Mouse (Mus musculus) frontal cortex, postnatal 36 days (tissue): Measurements from ENCODE around the gene Cdcp2.
A peak's percentile ranks its signal among the peaks of the same experiment; 100 is the strongest.

Source experiments
- DNase-seq, 2 experiments: peaks; one replicate each; pipeline ENCODE4 v3.0.0; 2022; ENCODE audit warnings: low spot score in 2 of 2

Gene Cdcp2

DNA sequence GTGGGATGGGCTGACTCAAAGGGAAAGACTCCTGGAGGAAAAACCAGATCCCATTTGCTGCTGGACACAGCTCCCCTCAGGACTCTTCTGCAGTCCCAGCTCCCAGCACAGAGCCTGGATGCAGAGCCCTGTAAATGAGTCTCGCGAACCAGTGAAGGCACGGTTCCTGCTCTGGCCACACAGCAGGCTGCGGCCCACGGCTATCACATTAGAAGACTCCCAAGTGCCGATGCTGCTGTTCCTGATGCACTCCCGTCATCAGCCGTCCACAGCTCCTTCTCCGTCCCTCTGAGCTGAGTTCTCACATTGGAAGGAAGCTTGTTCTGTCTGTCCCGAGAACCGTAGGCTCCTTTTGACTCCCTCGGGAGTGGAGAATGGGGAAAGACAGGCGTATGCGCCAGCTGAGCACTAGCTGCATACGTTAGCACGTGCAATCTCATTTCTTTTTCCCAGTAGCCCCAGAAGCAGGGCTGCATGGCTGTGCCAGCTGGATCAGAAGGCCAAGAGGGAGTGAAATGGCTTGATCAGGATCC, at the start of gene Cdcp2:
TSS of gene Cdcp2 (plus strand) at position 51 of the 533 bp plus-strand sequence.
- DNase-seq: no peak

DNA sequence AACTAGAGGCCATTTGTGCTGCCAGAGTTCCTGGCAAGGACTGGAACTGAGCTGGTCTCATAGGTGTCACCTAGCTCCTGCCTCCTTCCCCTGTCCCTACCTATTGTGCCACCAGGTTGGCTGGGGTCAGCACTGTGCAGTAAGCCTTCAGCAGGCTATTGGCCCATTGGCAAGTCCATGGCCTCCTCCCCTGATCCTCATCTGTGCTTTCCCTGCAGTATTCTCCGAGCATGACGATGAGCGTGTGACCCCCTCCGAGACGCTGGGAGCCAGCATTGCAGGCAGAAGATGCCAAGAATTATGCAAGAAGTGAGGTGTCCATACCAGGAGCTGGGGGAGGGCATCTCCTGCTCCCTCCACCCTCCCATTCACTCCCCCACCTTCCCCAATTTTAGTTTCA, 48.9 kb upstream of the Cdcp2 start:
- DNase-seq: no peak

DNA sequence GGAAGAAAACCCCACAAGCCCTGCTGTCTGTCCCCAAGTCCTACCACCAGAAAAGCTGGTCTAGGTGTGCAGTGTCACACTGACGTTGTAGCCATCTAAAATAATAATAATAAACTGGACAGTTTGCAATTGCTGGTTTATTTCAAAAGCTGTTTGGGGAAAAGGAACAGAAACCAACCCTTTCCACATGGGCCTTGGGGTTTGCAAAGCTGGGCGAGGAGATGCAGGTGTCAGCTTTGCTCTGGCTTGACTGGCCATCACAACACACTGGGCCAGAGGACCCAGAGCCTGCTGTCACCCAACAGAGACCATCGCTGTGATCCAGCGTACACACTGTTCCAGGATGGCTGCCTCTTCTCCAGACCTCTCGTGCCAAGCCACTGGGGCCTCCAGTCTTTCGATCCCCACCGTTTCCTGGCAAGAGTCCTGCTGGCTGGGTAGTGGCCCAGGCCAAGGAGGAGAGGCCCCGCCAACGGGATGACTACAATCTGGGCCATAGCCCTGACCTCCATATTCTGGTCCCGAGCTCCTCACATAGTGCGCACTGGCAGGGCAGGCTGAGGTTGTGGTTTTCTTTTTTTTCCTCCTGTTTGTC, 48.0 kb upstream of the Cdcp2 start:
- no peak for DNase-seq

DNA sequence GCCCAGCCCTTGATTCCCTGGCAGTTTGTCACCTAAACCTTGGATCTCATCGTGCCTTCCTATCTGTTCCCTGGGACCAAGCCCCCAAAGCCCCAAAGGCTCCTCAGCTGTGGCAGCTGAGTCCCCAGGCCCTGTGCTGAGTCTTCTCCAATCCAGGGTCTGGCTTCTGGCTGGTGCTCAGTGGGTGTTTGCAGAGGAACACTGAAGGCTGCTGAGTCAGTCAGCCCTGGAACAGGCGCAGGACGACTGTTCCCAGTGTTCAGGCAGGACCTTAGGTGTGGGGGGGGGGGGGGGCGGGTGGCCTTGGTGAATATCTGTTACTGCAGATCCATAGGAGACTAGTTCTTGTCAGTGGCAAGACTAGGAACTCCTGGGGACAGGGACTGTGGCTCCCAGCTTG, 44.8 kb upstream of the Cdcp2 start:
- DNase-seq: no peak

DNA sequence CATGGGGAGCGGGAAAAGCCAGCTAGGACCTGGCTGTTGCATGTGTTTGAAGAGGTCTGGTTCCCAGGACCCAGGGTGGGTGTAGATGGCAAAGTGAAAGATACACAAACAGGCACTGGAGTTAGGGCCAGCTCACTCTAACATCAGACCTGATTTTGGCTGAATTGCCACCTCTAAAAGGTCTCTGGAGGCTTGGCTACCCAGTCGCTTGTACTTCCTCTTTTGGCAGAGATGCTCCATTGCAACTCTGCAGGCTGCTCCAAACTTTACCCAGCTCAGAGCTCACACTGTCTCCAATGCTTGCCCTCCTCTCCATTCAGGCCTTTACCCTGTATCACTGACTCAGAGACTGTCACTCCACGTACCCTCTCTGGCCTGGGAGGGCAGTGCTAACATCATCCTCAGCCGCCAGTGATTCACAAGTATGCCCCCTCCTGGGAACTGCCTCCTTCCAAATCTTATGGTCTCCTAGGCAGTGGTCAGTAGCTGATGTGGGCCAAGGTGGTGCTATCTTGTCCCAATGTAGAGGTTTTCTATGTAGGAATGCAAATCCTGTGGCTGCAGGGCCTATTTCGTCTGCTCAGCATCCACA, 43.6 kb upstream of the Cdcp2 start:
- no peak for DNase-seq

DNA sequence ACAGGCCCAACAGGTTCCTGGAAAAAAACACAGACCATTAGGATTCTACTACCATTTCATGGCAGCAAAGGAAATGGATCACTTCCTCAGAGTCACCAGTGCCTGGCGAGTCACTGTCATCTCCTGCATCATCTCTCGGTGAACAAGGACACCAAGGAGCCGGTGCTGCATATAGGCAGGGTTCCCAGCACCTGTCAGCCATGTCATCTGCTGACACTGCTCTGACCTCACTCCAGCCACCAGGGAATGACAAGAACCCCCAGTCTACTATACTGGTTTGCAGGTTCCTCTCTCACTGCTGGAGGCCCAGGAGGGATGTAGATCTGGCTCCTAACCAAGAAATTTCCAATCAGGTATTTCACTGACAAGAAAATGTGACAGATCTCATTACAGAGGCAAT, 40.6 kb upstream of the Cdcp2 start:
- no peak for DNase-seq

DNA sequence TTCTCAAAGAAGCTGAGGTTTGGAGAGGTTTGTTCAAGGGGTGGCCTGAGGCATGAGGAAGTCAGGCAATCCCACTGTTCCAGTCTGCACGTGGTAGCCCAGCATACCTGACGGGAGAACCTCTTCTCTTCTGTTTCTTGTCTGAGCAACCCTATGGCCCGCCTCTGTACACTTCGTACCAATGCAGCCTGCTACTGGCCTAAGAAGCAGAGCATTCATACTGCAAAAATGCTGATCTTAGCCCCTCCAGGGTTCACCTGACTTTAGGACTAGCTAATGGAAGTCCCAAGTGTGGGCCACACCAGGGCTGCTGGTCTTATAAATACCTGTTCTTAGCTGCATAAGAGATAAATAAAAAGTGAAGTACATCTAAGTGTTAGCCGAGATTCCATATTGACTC, 38.3 kb upstream of the Cdcp2 start:
- no peak for DNase-seq

DNA sequence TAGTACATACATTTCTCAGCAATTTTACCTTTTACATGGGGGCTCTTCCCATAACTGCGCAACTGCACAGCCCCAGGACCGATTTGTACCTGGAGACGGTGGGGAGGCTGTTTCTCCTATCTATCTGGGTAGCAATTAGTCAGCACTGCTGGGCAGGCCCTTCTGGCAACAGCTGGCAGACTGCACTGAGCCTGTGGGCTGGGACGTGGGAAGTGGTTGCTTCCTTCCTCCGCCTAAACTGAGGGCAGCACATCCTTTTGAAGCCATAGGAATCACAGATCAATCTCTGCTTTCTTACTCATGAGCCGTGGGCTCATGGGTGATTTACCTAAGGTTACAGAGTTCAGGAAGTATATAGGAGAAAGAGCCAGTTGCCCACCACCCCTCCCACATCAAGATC, 37.9 kb upstream of the Cdcp2 start:
- DNase-seq: no peak

DNA sequence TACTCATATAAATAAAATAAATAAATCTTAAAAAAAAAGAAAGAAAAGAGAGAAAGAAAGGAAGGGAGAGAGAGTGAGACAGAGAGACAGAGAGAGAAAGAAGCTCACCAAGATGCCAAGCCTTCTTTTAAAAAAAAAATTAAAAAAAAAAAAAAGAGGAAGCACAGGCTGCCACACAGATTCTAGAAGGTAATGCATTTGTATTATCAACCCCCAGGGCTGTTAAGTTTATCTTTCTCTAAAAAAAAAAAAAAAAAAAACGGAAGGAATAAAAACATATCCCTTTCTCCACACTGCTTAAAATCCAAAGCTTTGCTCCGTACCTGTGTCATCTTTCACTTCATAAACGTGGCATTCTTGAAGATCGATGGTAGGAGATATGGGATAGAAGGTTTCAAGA, 35.1 kb upstream of the Cdcp2 start:
- no peak for DNase-seq

DNA sequence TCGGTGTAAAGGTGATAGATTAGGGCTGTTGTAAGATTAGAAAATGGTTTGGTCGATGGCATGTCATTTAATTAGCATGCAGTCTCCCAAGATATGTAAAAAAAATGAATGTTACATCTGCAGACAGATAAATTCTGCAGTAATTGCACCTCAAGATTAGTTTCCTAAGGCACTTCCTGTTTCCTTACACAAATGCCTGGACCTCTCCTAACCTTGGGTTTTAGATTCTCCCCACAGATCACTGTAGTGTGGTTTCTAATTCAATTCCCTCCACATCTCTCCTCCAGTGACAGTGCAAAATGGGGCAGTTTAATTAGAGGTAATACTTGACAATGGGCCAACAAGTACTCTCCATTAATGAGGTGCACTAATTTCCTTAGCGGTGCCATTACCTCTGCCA, 33.5 kb upstream of the Cdcp2 start:
- no peak for DNase-seq

DNA sequence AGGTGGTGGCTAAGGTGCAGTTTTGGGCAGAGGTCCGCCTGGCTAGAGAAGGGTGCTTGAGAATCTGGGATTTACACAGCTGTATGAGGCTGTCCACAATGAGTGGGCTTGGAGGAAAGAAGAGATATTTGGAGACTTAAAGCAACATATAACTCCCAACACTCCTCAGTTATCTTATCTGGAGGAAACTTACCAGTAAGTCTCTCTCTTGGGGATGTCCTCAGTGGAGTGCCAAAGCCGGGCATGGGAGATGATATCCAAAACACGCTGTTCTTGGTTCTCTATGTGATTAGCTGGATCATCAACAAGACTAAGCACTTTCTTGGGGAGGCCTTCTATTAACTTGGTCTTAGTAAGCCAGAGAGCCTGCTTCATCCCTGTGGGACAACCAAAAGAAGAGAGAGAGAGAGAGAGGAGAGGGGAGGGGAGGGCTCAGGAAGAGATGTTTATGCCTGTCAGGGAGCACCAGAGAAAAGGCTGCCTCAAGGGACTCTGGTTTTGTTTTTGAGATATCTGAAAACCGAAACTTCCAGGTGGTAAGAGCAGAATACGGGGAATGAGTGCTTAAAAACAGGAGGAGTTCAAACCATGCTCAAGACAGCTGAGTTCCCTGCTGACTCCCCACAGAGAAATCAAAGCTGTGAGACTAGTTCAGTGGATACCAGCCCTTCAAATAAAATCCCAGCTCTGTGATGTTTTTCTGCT, 32.1 kb upstream of the Cdcp2 start:
- DNase-seq: no peak

DNA sequence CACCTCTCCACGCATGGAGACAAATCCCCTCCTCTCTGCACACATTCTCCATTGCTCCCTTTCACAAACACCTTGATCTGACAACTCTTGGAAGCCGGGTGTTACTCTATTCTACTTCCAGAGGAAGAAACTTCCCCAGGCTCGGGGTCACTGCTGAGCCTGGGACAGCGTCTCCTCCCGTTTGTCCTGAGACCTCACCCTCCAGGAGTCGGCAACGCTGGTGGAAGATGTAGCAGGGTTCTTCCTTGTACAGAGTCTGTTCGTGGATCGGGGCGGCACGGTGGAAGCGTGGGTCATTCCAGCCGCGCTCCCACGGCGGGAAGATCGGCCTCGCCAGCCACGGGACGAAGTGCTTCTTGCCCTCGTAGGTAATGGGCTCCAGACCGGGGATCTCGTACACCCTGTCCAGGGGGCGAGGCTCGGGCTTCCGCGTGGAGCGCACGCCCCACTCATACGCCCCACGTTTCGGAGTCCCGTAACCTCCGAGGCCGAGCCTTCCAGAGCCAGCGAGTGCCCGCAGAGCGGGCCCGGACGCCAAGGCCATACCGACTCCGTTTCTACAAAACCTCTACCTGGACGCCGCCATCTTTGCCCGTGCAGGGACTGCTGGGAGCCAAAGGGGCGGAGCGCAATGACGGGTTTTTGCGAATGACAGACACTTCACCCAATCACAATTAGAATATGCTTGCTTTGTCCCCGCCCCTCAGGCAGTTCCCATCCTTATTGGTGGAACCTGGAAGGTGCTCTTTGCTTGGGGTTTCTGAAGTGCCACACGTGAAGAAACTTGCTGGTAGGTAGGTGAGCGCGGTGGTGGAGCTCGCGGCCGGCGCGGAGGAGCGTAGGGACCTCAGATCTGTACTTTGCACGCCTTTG, 30.2 kb upstream of the Cdcp2 start, which contains the start of the genes Mrpl37 and Cyb5rl:
TSS of gene Mrpl37 (minus strand) at position 617 of the 873 bp plus-strand sequence.
TSS of gene Cyb5rl (plus strand) at position 737 of the 873 bp plus-strand sequence.
- DNase-seq: peak; percentile 95 to 98

DNA sequence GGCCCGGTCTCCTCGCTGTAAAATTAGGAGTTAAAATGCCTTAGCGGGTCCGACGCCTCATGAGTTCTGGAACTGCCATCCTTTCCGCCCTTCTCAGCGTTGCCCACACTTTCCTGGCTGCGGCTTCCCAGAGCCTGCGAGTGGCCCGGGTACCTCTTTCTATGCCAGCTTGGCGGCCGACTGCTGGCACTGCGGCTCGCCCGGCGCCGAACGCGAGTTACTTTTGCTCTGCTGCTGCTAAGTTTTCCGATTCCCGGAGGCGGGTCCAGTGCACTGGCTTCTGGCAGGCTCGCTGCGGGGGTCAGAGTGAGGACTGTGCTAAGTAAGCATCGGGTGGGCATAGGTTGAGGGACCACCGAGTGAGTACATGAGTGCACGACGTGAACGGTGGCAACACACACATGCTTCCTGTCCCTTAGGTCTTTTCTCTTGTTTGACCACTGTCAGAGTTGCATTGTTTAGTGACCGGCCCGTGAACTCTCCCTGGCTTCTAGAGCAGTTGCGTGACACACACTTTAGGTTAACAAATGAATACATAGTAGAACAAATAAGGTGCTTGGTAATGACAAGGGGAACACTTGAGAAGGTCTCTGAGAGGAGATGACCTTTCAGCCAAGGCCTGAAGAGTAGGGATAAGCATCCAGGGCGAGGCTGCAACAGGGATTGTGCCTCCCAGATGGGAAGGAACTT, 29.4 kb upstream of the Cdcp2 start:
- no peak for DNase-seq

DNA sequence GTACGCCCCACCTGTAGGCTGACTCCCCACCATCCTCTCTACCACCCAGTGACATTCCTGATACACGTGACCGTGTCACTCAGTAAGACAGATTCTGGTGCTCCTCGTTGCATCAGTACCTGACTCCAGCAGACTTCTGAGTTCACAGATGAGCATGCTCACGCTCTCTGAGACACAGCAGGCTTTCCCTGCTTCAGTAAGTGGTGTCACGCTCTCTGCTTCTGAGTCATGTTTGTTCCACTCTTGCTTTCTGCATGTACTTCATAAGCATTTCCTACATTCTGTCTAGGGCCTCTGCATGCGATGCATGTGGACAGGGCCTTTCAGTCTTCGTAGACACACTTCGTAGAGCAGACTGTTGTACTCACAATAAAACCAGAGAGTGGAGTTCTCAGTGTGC, 24.3 kb upstream of the Cdcp2 start:
- no peak for DNase-seq

DNA sequence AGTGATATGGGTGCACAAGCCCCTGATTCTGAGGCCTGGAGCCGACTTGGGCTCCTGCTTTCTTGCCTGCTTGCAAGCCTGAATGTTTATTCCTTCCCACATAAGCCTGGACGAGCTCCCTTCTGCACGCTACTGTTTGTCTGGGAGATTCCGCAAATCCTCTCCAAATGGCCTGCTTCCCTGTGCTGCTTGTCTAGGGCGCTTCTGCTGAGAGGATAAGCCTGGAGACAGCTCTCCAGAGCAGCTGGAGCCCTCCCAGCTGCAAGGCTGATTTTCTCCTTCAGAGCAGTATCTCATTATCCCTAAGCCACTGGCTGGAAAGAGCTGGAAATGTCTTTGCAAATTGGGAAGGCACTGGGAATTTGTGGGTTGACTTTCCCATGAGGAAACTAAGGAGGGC, 21.2 kb upstream of the Cdcp2 start:
- peak in 1 of 2 experiments; percentile 37 for DNase-seq

DNA sequence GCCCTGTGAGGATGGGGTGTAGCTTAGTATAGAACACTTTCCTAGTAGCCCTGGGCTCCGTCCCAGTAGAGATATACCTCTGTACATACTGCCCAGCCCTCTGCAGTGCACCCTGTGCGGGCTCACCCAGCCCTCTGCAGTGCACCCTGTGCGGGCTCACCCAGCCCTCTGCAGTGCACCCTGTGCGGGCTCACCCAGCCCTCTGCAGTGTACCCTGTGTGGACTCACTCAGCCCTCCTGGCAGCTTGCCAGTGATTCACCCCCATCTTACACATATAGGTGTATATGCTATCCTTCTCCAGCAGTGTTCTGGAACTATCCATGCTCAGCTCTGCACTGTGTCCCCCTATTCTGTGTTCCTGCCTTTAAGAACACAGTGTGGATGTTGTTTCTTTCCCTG, 17.8 kb upstream of the Cdcp2 start:
- no peak for DNase-seq

DNA sequence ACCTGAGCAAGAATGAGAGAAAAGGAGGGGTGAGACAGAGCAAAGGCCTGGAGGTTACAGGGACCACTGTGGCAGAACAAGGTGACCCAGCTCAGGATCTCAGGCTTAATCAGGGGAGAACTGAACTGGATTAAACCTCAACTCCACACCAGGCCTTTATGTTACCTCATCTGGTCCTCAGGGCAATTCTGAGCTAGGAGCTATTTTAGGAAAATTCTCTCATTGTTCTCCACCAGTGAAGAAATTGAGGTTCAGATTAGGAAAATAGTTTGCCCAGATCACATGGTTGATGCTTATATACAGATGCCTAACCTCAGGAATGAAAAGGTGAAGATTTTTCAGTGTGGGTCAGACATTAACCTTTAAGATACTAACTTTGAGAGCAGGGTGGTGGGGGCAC, 17.0 kb upstream of the Cdcp2 start:
- DNase-seq: no peak

DNA sequence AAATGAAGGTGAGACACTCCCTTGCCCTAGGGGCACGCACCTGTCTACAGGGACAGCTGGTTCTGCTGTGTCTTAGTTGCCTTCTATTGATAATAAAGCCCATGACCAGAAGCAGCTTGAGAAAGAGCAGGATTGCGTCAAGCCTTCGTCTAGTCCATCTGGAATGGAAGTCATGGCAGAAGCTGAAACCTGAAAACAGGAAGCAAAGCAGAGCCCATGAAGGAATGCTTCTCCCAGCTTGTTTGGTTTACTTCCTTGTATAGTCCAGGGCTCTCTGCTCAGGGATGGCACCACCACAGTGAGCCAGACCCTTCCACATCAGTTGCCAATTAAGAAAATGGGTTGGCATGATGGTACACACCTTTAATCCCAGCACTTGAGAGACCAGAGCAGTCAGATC, 14.5 kb upstream of the Cdcp2 start:
- DNase-seq: no peak

DNA sequence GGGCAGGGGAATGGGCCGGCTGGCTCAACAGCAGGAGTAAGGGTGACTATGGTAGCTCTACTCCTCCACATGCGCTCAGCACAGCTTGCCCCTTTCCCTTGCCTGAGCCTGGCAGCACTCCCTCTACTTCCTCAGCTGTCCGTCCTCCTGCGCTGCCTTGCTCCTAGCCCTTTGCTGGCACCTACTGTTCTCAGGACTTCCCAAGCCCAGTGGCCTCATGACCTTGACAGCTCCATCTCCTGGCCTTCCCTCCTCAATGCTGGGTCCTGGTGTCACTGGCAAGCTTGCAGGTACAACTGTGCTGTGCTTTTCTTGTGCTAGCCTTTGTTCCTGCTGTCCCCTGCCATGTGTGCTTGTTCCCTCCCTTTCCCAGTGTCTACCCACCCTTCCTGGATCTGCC, 13.6 kb upstream of the Cdcp2 start:
- no peak for DNase-seq

DNA sequence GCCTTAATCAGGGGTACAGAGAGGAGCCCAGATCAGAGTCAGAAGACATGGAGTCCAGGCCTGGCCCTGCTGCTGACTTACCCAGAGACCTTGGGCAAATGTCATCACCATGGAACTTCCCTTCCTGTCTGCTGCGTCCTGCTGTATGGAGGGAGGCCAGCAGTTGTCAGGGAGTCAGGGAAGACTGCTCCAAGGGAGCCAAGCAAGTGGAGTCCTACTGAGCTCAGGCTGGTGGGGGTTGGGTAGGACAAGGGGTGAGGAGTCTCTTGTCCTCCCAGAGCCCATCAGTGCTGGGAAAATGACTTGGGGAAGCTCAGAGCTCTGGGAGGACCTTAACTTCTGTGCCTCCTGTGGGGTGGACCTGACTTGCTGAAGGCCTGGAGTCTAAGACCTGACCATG, 12.3 kb upstream of the Cdcp2 start:
- peak; percentile 21 to 22 for DNase-seq

DNA sequence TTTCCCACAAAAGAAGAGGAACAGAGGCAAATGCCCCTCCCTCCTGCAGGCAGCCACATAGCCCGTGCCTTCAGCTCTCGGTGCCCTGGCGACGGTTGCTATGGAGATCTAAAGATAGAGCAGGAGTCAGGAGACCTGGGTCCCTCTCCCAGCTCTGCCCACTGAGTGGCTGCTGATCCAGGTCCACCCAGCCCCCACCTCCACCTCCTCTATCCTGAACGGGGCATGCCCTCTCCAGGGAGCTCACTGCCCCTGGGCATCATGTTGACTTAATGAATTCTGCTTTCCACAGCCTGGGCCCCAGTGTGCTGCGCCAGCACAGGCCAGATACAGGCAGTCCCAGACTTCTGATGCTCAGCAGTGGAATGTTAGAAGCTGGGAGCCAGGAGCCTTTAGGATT, 11.8 kb upstream of the Cdcp2 start:
- DNase-seq: peak; percentile 71 to 82
